Mouse (Mus musculus) hindbrain, embryonic 12.5 days (tissue): ENCODE measurements at regions not wholly inside any gene's neighbourhood (a gene's known extent, or its start where the extent isn't known, plus 50 kb on each side); places are given as distances from the start of the nearest gene placed in this dataset.
A peak's percentile ranks its signal among the peaks of the same experiment; 100 is the strongest.

Experiments
- ATAC-seq: fragments of 200-750 bp; cut with Nextera tagmentation; 2 replicates; pipeline ENCODE4 v1.8.0; 2017; ENCODE audit warnings: moderate TSS enrichment; ENCODE audit not compliant: low FRiP score
- H3K27ac ChIP-seq: fragments of 300-500 bp; sonication (generic); 2 replicates; pipeline ENCODE4 v1.5.1; 2016; ENCODE audit warnings: mild to moderate bottlenecking
- H3K27me3 ChIP-seq: fragments of 300-500 bp; sonication (generic); 2 replicates; pipeline ENCODE4 v1.6.1; 2016; ENCODE audit warnings: mild to moderate bottlenecking
- H3K36me3 ChIP-seq: fragments of 300-500 bp; sonication (generic); 2 replicates; pipeline ENCODE4 v1.6.1; 2016; ENCODE audit warnings: mild to moderate bottlenecking
- H3K4me1 ChIP-seq: fragments of 300-500 bp; sonication (generic); 2 replicates; pipeline ENCODE4 v1.6.1; 2016
- H3K4me2 ChIP-seq: fragments of 300-500 bp; sonication (generic); replicated peaks from 2 replicates; pipeline ENCODE4 v1.6.1; 2016; ENCODE audit warnings: mild to moderate bottlenecking
- H3K4me3 ChIP-seq: fragments of 300-500 bp; sonication (generic); 2 replicates; pipeline ENCODE4 v1.5.1; 2016; ENCODE audit warnings: mild to moderate bottlenecking
- H3K9ac ChIP-seq: fragments of 300-500 bp; sonication (generic); 2 replicates; pipeline ENCODE4 v1.6.1; 2016; ENCODE audit warnings: mild to moderate bottlenecking, moderate library complexity
- H3K9me3 ChIP-seq: fragments of 300-500 bp; sonication (generic); replicated peaks from 2 replicates; pipeline ENCODE4 v1.6.1; 2016; ENCODE audit warnings: mild to moderate bottlenecking
- WGBS: fragments of 180-500 bp; shearing (Covaris S2); methylation state at CpG from one replicate; pipeline ENCODE4 v1.1.7; 2016; 5-methylcytosine and 5-hydroxymethylcytosine counted together

DNA sequence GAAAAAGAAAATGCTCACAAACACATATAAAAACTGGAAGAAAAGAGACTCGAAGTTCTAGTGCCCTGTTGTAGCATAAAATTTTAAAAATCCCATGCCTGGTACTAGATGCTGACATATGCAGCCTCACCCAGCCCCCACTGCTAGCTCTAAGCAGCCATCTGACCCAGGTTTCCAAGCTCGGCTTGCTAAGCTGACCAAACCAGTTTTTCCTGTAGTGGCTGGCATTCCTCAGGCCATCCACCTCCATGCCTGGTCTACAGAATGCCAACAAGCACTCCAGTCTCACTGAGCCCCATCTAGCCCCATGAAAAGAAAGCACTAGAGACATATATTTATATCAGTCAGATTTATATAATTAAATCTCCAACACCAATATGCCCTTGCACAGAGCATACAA is 196.1 kb upstream of the Gpr149 start:
- H3K9ac ChIP-seq, result no peak overlapping the region
- no peak overlapping the region for H3K4me3 ChIP-seq
- WGBS, result 42% methylated on average over 2 of the region's 2 CpGs
- H3K27ac ChIP-seq, result no peak overlapping the region
- no peak overlapping the region for H3K4me2 ChIP-seq
- H3K9me3 ChIP-seq, result no peaks in the 10 kb centered on the region
- H3K36me3 ChIP-seq, result no peaks in the 10 kb centered on the region
- ATAC-seq, result no peak
- H3K4me1 ChIP-seq, result no peaks in the 10 kb centered on the region
- H3K27me3 ChIP-seq, result no peaks in the 10 kb centered on the region

DNA sequence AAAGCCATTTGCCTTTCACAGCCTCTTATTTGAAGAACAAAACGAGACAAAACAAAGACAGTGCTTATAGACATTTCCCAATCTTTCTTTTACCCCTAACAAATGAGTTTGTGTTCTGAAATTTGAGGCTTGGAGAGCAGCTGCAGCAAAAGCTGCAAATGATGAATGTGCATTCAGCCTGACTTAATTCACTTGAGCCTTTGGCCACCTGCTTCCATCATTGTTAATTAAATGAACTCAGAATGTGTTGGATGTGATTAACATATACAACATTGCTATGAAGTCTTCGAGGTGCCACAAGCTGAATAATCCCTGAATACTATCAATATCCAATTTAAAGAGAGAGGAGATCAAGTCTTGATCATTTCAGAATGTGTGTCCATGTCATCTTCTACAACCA is 181.3 kb upstream of the Gpr149 start:
- 9% methylated on average over 2 of the region's 2 CpGs for WGBS
- Histone ChIP-seq H3K9ac (no peak overlapping the region), H3K4me2 (no peak overlapping the region), H3K4me1 (0 out of 2 replicates have a peak, but pooled peaks cover 2% of the 10 kb centered on the region), H3K4me3 (no peak overlapping the region), H3K36me3 (no peaks in the 10 kb centered on the region), H3K27me3 (no peaks in the 10 kb centered on the region), H3K9me3 (0 out of 2 replicates have a peak, but pooled peaks cover 9% of the 10 kb centered on the region), H3K27ac (no peak overlapping the region)
- ATAC-seq, result peak; percentile 83
